Mouse (Mus musculus) heart, adult 2 months (tissue): ENCODE measurements at regions not wholly inside any gene's neighbourhood (a gene's known extent, or its start where the extent isn't known, plus 50 kb on each side); places are given as distances from the start of the nearest gene placed in this dataset.

Source experiments
- EP300 ChIP-seq: fragments of 200-500 bp; IDR thresholded peaks from 2 replicates; pipeline ENCODE4 v1.6.1; 2011; ENCODE audit warnings: low read depth, low read length, control low read depth; ENCODE audit not compliant: insufficient read depth
- POLR2A ChIP-seq: fragments of 200-500 bp; IDR thresholded peaks from 2 replicates; pipeline ENCODE4 v1.6.1; 2011; ENCODE audit warnings: mild to moderate bottlenecking, low read depth, low read length, control low read depth; ENCODE audit not compliant: insufficient read depth

DNA sequence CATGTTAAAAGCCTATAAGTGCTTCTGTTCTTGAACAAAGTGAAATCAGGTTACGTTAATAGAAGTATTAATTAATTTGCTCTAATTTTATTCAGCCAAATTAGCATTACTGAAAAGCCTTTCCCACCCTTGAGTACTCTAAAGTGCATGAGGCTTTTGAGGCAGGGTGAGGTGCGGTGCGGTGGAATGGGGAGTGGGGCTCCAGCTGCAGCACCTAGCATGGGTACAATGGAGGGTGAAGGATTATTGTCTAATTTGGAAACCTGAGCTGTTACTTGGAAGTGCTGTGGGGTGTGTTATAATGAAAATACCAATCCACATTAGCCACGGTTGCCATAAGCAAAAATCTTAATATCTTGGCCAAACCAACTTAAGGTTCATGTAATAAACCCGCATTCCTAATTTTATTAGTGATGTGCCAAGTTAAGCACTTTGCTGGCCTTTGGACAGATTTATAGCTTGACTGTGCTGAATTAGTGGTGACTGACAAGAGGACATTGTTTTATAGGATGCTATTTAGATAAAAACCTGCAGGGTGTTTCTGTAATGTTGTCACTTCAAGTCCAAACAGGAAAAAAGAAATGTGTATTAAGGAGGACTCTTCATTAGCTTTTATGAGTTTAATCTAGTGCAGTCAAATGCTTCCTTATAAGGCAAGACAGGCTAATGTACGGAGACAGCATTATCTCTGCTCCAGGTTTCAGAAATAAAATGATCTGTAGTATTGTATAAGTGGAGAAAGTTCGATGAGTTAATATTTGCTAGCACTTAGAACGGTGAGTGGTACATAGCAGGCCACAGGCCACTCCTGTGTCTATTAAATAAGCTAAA is 382.2 kb downstream of the Lmo4 start:
- TF ChIP-seq POLR2A (no peak), EP300 (no peak)
